Mouse (Mus musculus): ENCODE data around the gene 2610528J11Rik.
"Not testable (repeated sequence)": the region's sequence is repeated elsewhere in the genome, so short reads cannot be mapped to it uniquely, and the experiment has no call there.

DNA sequence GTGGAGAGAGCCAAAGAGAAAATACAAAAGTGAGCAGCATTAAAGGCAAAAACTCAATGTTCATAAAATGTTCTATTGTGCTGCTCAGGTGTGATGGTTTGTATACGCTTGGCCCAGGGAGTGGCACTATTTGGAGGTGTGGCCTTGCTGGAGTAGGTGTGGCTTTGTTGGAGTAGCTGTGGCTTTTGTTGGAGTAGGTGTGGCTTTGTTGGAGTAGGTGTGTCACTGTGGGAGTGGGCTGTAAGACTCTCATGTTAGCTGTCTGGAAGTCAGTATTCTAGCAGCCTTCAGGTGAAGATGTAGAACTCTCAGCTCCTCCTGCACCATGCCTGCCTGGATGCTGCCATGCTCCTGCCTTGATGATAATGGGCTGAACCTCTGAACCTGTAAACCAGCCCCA lies 19.6 kb upstream of the 2610528J11Rik start:
- TF ChIP-seq GATA1 (IDR thresholded peaks at IDR 0.05; ENCODE audit: borderline replicate concordance, low read length); POLR2AphosphoS5 (IDR thresholded peaks at IDR 0.05; ENCODE audit: insufficient replicate concordance, low read depth, low read length): not testable (repeated sequence)

All from G1E (cell line).